Mouse (Mus musculus): ENCODE data around the gene Zc3hav1l.

DNA sequence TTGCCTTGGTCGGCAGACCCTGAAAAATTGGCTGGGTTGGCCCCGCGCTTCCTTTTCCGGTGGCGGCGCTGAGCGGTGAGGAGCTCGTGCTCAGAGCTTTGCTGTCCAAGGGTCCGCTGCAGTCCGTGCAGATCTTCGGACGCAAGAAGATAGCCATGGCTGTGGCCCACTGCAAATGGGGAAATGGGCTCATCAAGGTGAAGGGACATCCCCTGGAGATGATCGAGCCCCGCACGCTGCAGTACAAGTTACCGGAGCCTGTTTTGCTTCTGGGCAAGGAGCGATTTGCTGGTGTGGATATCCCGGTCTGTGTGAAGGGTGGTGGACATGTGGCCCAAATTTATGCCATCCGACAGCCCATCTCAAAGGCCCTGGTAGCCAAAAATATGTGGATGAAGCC, 14.6 kb downstream of the Zc3hav1l start:
- TF ChIP-seq CTCF (IDR thresholded peaks at IDR 0.05; ENCODE audit: insufficient read depth, low read depth, low read length) (no peak), POLR2A (IDR thresholded peaks at IDR 0.05; ENCODE audit: insufficient read depth, low read depth, low read length) (no peak)

All from olfactory bulb, adult 2 months (tissue).